Mouse (Mus musculus): ENCODE data around the gene Sptan1.

GRCm38 (mm10) chr2:30014326-30014966 lies 49.1 kb downstream of the Sptan1 start:
- TF ChIP-seq GATA1 (IDR thresholded peaks at IDR 0.05; ENCODE audit: low read depth, low read length) (no peak), CHD2 (IDR thresholded peaks at IDR 0.05; ENCODE audit: low read length) (no peak), POLR2A (IDR thresholded peaks at IDR 0.05; ENCODE audit: control insufficient read depth in 1 of 2, insufficient read depth in 1 of 2, low read depth in 1 of 2, low read length in 2 of 2, poor library complexity in 1 of 2) (no peak), NELFE (IDR thresholded peaks at IDR 0.05; ENCODE audit: low read depth, low read length) (no peak), UBTF (IDR thresholded peaks at IDR 0.05; ENCODE audit: borderline replicate concordance, insufficient read depth, low read depth, low read length) (no peak), TCF12 (IDR thresholded peaks at IDR 0.05; ENCODE audit: low read depth, low read length) (no peak), CTCF (IDR thresholded peaks at IDR 0.05 in 2 of 3, conservative IDR thresholded peaks at IDR 0.05 in 1 of 3; ENCODE audit: control insufficient read depth in 1 of 3, insufficient read depth in 1 of 3, low read depth in 2 of 3, low read length in 3 of 3, poor library complexity in 1 of 3, severe bottlenecking in 1 of 3) (no peak), RCOR1 (IDR thresholded peaks at IDR 0.05; ENCODE audit: low read depth, low read length) (no peak), HCFC1 (IDR thresholded peaks at IDR 0.05; ENCODE audit: low read depth, low read length) (no peak), EP300 (IDR thresholded peaks at IDR 0.05; ENCODE audit: low read depth in 1 of 2, low read length in 2 of 2) (no peak), ZC3H11A (IDR thresholded peaks at IDR 0.05; ENCODE audit: low read depth, low read length) (no peak), MEF2A (IDR thresholded peaks at IDR 0.05; ENCODE audit: extremely low read depth, insufficient replicate concordance, low read depth, low read length, poor library complexity, severe bottlenecking) (no peak), MAX (IDR thresholded peaks at IDR 0.05; ENCODE audit: low read length) (no peak)
